Mouse (Mus musculus): ENCODE measurements around the gene Gtf2ird2. TPM values are rescaled to one million over a fixed set of nuclear protein-coding genes. Genes with fewer than 3 reads are reported as not detected.

Gene Gtf2ird2
- total RNA-seq, 2 experiments from 2014 or later = 6.1 to 6.4 TPM

DNA sequence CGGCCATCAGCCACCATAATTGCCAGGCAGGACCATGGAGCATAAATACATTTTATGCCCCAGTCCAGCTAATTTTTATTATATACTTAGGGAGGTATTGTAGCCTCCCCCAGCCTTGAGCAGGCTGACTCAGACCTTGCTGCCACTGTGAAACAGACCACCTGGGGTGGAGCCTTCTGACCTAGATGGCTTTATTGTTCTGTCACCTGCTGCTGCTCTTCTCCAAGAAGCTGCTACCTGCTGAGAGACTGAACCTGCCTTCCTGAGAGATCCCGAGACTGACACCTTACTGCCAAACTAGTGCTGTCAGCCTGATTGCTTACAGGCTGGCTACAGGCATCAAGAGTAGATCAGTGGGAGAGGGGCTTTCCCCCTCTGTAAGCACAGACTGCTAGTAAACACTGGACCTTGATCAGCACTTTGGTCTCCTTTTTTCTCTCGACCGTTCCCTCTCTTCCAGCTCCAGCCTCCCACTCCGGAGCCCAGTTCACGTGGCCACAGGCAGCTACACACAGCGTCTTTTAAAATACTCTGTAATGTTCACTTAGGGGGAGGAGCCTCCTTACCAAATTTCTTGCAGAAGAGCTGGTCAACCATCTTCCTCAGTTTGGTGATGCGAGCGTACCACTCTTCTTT is 76.3 kb downstream of the Gtf2ird2 start:
- intact Hi-C loops (cut with DNase I) = no loop called here
- Histone ChIP-seq H3K27ac (no peak overlapping the region), H3K4me3 (no peak overlapping the region)
- DNase-seq = no peak
- TF ChIP-seq CTCF (IDR thresholded peaks at IDR 0.05) = no peak

DNA sequence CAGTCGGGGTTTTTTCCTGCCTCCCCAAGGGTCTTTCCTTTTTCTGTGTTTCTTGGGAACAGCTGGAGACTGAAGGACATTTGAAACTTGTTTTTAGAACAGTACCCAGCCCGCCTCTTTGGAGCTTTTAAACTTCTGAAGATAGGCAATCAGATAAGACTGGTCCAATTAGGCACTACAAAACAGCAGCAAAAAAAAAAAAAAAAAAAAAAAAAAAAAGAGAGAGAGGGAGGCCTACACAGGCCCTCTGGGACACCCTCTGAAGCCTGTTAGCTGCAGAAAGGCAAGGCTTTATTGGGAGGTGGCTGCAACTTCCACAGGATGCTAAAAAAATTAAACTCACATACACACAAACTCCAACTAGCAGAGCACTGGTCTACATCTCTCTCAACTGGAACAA is 82.1 kb downstream of the Gtf2ird2 start:
- intact Hi-C loops (cut with DNase I) = no loop called here
- no peak overlapping the region for H3K27ac ChIP-seq
- no peak for DNase-seq
- no peak for TF ChIP-seq CTCF (IDR thresholded peaks at IDR 0.05)
- no peak overlapping the region for H3K4me3 ChIP-seq

DNA sequence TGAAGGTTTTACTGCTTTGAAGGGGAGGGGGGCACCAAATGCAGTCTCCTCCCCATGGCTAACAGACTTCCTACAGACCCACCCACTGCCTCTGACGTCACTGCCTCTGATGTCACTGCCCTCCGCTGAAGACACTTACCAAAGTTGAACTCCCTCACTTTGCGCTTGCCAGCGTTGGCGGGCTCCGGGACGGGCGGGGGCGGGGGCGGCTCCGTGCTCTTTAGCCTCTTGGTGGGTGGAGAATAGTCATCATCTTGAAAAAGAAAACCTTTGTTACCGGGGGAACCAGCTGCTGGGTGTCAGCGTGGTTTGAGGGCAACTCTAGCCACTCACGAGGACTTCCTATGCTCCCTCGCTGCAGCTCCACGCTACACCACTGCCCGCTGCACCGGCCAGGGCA is 82.6 kb downstream of the Gtf2ird2 start:
- intact Hi-C loops (cut with DNase I) = no loop called here
- no peak for DNase-seq
- TF ChIP-seq CTCF (IDR thresholded peaks at IDR 0.05) = no peak
- H3K27ac ChIP-seq = no peak overlapping the region
- no peak overlapping the region for H3K4me3 ChIP-seq

DNA sequence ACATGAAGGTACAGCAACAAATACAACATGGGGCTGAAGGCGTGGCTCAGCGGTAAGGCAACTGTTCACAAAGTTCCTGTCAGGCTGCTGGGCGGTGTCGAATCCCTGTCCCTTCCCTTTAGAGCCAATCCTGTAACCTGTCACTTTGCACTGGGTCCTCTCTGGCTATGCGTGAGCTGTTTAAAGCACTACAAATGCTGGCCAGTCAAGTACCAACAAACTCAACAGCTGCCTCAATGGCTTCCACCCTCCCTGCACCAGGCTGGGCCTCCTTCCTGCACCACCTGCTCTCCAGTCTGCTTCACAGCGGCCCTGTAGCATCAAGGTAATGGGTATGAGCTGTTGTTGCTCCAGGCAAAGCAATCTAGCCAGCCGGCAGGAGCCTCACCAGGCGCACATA is 84.9 kb downstream of the Gtf2ird2 start:
- H3K27ac ChIP-seq = no peak overlapping the region
- no peak overlapping the region for H3K4me3 ChIP-seq
- TF ChIP-seq CTCF (IDR thresholded peaks at IDR 0.05) = no peak
- intact Hi-C loops (cut with DNase I) = no loop called here
- no peak for DNase-seq

DNA sequence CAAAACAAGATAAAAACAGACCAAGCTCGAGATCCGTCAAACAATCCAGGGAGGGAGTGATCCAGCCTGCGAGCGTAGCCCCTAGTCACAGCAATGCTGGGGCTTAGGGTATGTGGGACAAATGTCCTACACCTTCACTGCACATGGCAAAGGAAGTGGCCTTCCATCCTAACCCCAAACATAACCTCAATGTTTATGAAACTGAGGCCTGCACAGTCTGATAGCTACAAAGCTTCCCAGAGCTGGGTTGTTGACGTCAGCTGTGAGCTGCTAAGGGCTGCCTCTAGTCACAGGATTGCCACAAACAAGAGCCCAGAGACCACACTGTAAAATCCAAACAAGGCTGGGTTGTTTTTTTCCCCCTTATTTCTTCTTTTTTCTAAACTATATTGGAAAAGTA is 85.9 kb downstream of the Gtf2ird2 start:
- intact Hi-C loops (cut with DNase I) = no loop called here
- no peak for DNase-seq
- Histone ChIP-seq H3K27ac (no peak overlapping the region), H3K4me3 (no peak overlapping the region)
- no peak for TF ChIP-seq CTCF (IDR thresholded peaks at IDR 0.05)

DNA sequence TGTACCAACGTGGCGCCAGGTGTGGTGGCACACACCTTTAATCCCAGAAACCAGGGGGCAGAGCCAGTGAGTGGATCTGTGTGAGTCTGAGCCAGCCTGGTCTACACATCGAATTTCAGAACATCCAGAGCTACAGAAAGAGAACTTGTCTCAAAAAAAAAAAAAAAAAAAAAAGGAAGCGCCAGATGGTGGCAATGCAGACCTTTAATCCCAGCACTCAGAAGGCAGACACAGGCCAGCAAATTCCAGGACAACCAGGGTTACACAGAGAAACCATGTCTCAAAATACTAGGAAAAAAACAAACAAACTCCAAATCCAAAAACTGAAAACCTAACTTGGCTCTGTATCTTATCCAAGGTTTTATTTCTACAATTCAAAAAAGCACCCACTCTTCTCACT is 86.7 kb downstream of the Gtf2ird2 start:
- intact Hi-C loops (cut with DNase I) = no loop called here
- DNase-seq = no peak
- H3K27ac ChIP-seq = no peak overlapping the region
- no peak for TF ChIP-seq CTCF (IDR thresholded peaks at IDR 0.05)
- H3K4me3 ChIP-seq = no peak overlapping the region

DNA sequence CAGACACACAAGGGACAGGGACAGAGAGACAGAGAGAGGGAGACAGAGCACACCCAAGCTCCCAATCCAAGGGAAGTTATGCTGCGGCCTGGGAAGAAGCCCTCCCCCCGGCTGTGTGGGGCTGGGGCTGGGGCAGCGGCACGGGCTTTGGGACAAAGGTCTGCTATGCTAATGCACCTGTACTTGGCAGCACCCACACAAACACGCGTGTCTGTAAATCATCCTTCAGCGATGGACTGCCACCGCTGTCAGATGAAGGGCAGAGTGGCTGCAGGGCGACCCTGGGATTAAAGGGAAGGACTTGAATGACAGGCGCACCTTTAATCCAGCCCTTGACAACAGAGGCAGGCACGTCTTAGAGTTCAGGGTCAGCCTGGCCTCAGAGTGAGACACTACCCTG is 87.6 kb downstream of the Gtf2ird2 start:
- intact Hi-C loops (cut with DNase I) = no loop called here
- H3K27ac ChIP-seq = no peak overlapping the region
- DNase-seq = no peak
- no peak for TF ChIP-seq CTCF (IDR thresholded peaks at IDR 0.05)
- no peak overlapping the region for H3K4me3 ChIP-seq

DNA sequence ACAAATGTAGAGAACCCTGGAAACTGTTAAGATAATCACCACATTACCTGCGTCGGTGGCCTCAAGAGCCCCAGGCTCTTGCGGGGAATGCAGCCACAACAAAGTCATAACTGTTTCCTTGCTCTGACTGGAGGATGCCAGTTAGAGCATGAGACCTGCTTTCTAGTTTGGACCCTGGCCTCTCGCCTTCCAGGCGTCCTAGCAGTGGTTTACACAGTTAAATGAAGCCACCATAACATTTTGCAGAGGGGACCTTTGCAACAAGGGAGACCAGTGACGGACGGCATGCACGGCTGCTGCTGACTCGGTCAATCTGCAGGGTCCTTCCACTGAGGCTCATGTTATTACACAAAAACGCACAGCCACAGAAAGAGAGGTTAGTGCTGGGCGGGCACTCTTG is 88.9 kb downstream of the Gtf2ird2 start:
- no peak for DNase-seq
- intact Hi-C loops (cut with DNase I) = no loop called here
- H3K27ac ChIP-seq = no peak overlapping the region
- no peak overlapping the region for H3K4me3 ChIP-seq
- TF ChIP-seq CTCF (IDR thresholded peaks at IDR 0.05) = no peak

DNA sequence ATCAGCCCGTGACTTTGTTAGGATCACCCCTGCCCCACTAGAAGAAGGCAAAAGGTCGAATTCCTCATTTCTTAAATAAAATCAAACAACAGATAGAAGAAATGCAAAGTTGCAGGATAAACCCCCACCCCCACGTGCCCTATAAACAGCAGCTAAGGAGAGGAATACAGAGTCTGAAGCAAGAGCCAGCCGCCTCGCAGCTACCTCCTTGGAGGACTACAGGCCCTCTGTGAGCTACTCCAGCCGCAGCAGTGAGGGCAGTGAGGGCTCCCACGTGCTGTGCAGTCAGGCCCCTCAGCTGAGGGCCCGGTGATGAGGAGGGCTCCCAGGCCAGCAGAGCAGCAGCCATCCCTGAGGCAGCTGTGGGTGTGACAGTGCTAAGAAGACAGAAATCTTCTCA is 89.9 kb downstream of the Gtf2ird2 start:
- intact Hi-C loops (cut with DNase I) = no loop called here
- no peak for DNase-seq
- TF ChIP-seq CTCF (IDR thresholded peaks at IDR 0.05) = no peak
- Histone ChIP-seq H3K4me3 (no peak overlapping the region), H3K27ac (no peak overlapping the region)

Other genes starting within 250 kb of the Gtf2ird2 start
- 10 to 100 TPM; 34.8 to 47.1 TPM for gene Castor2, start 84.3 kb upstream of the Gtf2ird2 start, total RNA-seq (2021)
- 10 to 100 TPM; 24.1 to 25.1 TPM for gene Rcc1l, start 7.2 kb upstream of the Gtf2ird2 start, total RNA-seq (2021)
- gene Ncf1, start 45.6 kb downstream of the Gtf2ird2 start, total RNA-seq (2021) = 1 to 10 TPM; 1.0 to 3.8 TPM
- gene Gtf2i, start 130.7 kb downstream of the Gtf2ird2 start, total RNA-seq (2021) = 100 to 1,000 TPM; 103 to 122 TPM